Mouse (Mus musculus): ENCODE results near the gene Platr17. TPM values are rescaled to one million over a fixed set of nuclear protein-coding genes. Genes with fewer than 3 reads are reported as not detected.
"Not testable (repeated sequence)": the region's sequence is repeated elsewhere in the genome, so short reads cannot be mapped to it uniquely, and the experiment has no call there.

Platr17 gene
- total RNA-seq, 1 experiment from 2014 or later = 1.5 TPM

DNA sequence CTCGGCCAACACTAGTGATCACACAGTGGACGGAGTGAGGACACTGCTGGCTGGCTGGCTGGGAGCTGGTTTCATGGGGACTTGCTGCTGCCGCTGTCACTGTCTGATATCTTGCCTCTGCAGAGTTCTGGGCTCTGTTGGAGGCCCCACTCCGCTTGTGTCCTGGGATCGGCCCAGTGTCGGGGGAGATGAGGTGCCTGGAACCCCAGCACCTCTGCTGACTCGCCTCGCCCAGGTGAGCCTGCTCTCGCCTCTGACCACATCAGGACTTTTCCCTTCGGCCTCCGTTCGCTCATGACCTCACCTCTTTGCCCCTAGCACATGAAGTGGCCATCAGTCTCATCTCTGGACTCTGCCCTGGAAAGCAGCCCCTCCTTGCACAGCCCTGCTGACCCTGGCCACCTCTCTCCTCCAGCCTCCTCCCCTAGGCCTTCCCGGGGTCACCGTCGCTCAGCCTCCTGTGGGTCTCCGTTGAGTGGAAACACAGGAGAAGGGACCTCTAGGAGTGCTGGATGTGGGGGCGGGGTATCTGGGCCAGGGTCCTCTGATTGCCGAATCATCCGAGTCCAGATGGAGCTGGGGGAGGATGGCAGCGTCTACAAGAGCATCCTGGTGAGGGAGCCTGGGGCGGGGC lies 30.6 kb downstream of the Platr17 start:
- ATAC-seq (replicated peaks; ENCODE audit: low read depth, poor library complexity, severe bottlenecking) = no peak

DNA sequence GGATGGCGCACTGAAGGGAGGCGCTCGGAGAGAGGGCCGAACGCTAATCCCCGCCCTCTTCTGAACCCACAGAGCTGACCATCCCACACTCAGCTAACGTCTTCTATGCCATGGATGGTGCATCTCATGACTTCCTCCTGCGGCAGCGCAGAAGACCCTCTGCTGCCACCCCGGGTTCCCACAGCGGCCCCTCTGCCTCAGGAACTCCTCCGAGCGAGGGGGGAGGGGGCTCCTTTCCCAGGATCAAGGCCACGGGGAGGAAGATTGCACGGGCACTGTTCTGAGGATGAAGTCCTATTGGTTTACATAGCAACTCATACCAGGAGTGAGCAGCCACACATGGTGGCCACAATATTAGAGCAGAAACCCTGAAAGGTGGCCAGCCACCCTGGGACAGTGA lies 32.1 kb downstream of the Platr17 start:
- ATAC-seq (replicated peaks; ENCODE audit: low read depth, poor library complexity, severe bottlenecking) = no peak

DNA sequence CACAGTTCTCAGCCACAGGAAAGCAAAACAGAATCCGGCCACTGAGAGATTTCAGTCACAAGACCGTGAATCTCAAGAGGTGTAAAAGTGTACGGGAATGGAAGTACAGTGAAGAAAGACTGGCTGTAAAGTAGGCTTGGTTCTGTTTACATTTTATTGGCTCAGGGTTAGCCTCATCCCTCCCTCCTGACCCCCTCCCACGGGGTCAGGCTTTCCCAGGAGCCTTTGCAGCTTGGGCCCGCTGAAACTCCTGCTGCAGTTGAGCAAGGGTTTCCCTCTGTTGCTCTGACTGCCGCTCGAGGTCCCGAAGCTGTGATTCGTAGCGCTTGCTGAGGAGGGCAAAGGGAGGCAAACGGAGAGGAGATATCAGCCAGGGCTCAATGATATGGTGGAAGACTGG lies 33.8 kb downstream of the Platr17 start:
- no peak for ATAC-seq (replicated peaks; ENCODE audit: low read depth, poor library complexity, severe bottlenecking)

DNA sequence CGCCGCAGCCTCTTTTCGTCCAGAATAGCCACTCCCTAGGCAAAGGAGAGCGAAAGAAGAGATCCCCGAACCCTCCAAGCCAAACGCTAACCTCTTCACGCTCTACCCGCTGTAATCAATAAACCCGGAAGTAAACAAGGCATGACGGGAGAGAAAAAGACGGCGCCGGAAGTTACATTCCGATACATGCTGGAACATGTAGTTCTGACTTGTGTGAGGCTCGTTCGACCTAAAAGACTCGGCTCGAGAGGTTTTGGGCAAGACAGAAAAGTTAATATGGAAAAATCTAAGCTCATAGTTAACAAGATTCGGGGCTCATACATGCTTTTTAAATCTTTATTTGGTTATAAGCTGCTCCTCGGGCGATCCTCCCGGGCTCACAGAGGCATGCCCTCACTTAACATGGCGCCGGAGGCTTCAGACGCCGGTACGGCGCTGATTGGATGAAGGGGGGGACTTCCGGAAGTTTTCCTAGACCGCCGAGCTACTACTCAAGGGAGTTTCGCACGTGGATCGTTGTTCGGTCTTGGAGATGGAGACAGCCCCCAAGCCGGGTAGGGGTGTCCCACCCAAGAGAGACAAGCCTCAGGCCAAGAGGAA lies 35.4 kb downstream of the Platr17 start, which contains the start of the genes Pfdn6 and Wdr46:
Pfdn6 (minus strand) TSS at position 138 of the 600 bp plus-strand sequence.
Wdr46 (plus strand) TSS at position 455 of the 600 bp plus-strand sequence.
- peak; percentile 92 for ATAC-seq (replicated peaks; ENCODE audit: low read depth, poor library complexity, severe bottlenecking)

DNA sequence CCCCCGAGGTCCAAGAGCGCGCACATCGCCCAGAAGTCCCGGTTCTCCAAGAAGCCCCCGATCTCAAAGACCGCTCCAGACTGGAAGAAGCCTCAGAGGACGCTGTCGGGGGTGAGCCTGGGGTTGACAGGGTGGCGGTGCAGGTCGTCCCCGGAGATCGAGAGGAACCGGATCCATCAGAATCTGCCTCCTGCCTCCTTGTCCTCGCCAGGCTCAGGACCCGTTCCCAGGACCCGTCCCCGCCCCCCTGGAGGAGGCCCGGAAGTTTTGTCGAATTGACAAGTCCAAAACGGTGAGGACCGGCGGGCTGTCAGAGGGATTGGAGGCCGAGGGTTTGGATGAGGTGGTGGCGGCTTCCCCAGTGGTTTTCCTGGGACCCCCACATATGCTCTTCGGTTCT lies 36.0 kb downstream of the Platr17 start:
- ATAC-seq (replicated peaks; ENCODE audit: low read depth, poor library complexity, severe bottlenecking) = no peak

DNA sequence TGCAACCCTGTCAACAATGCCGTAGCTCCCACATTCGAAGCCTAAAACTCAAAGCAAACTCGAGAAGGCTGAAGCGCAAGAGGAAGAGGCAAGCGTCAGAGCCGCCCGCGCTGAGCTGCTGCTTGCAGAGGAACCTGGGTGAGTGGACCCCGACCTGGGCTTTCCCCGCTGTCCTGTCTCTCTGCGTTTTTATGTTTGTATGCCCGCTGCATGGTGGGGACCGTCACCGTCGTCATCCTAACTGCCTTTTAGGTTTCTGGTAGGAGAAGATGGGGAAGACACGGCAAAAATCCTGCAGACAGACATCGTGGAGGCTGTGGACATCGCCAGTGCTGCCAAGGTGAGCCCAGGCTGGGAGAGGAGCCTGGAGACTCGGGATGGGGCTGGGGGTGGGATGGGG lies 36.4 kb downstream of the Platr17 start:
- no peak for ATAC-seq (replicated peaks; ENCODE audit: low read depth, poor library complexity, severe bottlenecking)

DNA sequence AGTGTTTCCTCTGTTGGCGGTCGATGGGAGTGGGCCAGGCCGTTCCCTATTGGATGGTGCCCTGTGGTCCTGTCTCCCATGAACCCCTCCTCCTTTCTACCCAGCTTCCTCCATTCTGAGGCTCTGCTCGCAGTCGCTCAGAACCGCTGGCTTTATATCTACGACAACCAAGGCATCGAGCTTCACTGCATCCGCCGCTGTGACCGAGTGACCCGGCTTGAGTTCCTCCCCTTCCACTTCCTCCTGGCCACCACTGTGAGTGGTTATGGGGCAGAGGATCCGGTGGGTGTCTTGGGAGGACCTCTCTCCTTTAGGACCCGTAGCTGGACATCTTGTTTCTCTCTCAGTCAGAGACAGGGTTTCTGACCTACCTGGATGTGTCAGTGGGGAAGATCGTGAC lies 38.5 kb downstream of the Platr17 start:
- no peak for ATAC-seq (replicated peaks; ENCODE audit: low read depth, poor library complexity, severe bottlenecking)

DNA sequence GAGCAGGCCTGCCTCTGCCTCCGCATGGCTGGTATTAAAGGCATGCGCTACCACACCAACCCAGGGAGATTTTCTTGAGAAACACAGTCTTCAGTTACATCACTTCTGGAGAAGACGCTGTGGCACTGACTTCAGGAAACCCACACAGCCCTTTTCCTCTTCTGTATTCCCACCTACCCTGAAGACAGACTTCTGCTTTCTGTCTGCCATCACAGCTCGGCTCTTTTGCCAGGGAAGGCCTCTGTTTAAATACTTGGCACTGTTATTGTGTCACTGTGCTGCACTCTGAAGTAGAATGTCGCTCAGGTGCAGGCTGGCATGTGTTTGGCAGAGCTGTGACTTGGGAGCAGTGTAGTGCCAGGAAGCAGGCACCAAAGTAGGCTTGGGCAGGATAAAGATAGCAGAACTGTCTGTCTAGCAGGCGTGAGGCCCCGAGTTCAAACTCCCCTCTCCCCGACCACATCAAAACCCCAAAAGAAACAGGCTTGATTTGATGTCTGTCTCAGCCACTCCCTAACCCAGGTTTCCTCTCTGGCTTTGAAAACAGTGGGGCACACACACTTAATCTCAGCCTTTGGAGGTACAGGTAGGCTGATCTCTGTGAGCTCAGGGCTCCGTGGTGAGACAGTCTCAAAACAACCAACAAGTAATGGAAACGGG lies 42.6 kb downstream of the Platr17 start:
- peak; percentile 46 for ATAC-seq (replicated peaks; ENCODE audit: low read depth, poor library complexity, severe bottlenecking)

DNA sequence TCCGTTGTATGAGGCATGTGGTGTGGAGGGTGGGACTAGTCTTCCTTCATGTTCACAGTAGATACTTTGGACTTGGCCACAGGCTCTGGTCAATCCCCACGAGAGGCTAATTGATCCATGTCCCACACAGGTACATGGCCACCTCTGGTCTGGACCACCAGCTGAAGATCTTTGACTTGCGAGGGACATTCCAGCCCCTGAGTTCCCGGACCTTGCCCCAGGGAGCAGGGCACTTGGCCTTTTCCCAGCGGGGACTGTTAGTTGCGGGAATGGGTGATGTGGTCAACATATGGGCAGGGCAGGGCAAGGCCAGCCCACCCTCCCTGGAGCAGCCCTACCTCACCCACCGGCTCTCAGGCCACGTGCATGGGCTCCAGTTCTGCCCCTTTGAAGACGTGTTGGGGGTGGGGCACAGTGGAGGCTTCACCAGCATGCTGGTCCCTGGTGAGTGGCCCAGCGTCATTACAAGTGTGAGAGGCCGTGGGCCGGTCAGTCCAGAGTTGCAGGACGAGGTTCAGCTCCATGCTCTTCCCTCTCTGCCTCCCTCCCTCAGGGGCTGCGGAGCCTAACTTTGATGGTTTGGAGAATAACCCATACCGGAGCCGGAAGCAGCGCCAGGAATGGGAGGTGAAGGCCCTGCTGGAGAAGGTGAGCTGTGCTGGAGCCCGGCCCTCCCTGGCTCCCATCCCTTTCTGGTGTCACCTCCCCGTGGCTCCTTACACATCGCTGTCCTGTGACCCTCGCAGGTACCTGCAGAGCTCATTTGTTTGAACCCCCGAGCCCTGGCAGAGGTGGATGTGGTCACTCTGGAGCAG lies 43.4 kb downstream of the Platr17 start:
- ATAC-seq (replicated peaks; ENCODE audit: low read depth, poor library complexity, severe bottlenecking) = no peak

DNA sequence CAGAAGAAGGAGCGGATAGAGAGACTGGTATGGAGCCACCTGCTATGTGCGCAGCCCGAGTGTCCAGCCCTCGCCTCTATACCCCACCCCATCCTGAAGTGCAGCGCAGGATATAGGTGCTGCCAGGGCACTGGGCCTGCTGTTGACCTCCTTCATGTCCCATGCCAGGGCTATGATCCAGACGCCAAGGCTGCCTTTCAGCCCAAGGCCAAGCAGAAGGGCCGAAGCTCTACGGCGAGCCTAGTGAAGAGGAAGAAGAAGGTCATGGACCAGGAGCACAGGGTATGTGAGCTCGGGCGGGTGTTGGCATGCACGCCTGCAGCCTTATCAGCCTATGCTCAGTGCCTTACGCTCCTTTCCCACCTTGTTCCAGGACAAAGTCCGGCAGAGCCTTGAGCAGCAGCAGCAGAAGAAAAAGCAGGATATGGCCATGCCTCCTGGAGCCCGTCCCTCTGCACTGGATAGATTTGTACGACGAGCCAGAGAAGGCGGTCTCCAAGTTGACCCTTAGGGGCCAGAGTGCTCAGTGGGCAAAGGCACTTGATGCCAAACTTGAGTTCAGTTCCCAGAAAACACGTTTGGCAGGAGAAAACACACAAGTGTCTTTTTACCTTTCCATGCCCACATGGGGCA lies 44.1 kb downstream of the Platr17 start:
- no peak for ATAC-seq (replicated peaks; ENCODE audit: low read depth, poor library complexity, severe bottlenecking)

DNA sequence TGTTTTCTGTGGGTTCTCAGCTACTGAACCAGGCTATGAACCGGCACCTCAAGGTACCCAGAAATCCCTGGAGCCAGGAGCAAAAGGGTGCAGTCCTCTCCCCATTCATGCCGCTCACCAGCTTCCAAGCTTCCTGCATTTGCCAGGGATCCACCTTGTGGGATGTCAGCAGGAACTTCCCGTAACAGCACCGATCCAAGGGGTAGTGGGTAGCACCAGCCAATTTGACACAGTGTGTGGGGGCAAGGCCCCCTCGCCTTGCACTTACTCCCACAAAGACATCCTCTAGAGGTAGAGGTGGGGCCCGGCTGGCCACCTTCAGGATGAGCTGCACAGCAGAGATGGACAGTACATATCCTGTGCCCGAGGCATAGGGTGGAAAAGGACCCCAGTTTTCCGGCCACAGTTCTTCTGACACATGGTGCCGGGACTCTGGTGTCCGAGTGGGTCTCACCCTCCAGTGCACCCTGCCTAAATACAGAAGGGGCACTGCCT lies 45.2 kb downstream of the Platr17 start:
- no peak for ATAC-seq (replicated peaks; ENCODE audit: low read depth, poor library complexity, severe bottlenecking)

DNA sequence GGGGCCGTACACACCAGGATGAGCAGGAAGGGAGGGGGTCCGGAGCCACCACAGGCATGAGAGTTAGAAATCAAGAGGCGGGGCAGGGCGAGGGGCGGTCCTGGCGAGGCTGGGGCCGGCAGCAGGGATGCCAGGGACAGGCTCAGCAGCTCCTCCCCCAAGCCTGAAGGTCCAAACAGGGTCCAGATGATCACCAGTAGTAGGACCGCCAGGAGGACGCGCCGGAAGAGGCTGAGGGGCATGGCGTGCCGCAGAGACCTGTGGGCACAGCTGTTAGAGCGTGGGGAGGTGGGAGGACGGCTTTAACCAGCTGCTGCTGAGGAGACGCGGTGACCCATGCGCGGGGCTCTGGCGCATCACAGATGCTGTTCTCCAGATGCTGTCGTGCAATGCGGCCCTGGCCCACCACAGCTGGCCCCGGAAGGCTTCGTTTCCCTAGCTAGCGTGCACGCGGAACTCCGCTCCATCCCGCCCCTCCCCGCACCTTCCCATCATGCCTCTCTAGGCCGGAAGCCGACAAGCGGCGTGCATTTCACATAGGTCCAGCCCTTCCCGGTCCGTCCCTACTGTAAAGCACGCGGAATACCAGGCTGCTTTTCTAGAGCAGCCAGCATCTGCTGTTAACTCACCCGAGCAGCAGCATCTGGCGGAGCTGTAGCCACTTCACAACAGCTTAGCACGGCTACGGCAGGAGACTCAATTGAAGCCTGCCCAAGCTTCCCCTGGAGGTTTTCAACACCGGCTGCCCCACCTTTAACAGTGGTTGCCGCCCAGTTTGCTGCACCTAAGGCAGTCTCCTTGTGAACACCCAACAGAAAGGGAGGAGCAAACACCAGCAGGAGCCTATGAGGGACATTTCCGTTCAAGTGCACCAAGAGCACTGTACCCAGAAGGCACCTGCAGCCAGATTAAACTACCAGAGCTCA lies 46.3 kb downstream of the Platr17 start, which contains the start of gene B3galt4:
B3galt4 (minus strand) TSS at position 468 of the 926 bp plus-strand sequence.
- peak; percentile 48 for ATAC-seq (replicated peaks; ENCODE audit: low read depth, poor library complexity, severe bottlenecking)

DNA sequence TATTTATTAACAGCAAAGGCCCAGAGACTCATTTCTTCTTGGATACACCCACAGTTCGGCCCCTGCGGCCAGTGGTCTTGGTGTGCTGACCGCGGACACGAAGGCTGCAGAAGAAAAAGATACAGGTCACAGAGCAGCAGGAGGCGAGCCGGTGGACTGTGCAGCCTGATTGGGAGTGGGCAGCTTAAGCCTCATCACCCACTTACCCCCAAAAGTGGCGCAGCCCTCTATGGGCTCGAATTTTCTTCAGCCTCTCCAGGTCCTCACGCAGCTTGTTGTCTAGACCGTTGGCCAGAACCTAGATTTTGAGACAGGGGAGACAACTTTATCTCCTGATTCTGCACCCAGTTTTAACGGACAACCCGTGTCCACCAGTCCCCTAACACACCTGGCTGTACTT lies 47.1 kb downstream of the Platr17 start:
- not testable (repeated sequence) for ATAC-seq (replicated peaks; ENCODE audit: low read depth, poor library complexity, severe bottlenecking)

DNA sequence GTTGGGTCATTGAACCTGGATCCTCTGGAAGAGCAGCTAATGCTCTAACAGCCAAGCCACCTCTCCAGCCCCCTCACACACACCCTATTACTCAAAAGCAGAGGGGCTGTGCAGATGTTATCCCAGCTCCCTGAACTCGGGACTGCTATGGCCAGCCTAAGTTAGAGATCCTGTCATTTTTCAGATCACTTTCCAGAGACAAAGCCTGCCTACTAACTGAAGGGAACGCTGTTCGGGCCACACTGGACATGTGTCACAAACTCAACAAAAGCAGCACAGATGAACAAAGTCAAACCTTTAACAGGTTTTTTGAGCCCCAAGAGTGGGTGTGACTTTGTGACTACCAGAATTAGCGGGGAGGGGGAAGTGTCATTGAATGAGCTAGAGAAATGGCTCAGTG lies 47.9 kb downstream of the Platr17 start:
- no peak for ATAC-seq (replicated peaks; ENCODE audit: low read depth, poor library complexity, severe bottlenecking)

DNA sequence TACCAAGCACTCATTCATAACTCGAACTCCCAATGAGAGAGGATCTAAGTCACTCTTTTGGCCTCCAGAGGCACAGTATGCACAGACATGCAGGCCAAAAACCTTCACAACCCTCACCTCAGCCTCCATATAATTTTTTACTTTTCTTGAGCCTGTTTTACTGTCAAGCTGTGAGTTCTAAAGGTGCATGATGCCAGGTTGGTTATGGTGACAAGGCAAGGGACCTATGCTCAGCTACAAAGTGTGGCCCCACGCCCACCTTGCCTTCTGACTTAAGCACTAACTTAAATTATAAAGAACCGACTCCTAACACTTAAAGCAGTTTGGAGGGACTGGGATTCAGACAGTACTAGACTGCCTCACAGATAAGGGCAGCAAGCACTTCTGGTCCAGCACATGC lies 48.4 kb downstream of the Platr17 start:
- ATAC-seq (replicated peaks; ENCODE audit: low read depth, poor library complexity, severe bottlenecking) = no peak

DNA sequence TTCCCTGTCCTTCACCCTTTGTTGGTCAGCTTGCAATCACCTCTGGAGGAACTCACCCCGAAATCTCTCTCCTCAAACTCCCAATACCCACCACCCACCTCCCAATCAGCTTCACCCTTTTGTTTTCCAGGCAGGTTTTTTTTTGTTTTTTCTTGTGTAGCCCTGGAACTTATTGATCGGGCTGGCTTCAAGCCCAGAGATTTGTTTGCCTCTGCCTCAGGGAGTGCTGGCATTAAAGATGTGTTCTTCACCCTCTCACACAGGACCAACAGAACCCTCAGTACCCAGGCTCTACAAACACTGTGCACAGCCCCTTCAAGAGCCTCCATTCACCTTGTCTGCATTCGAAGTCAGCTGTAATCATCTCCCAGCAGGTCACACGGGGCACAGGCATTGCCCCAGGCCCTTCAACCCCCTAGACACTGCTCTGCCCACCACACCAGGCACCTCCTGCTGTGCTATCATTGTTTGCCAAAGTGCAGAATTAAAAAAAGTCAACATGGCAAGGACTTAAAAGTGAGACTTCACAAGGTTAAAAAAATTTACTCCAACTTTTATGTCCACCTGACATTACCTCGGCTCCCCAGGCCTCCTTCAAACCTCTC lies 49.1 kb downstream of the Platr17 start:
- no peak for ATAC-seq (replicated peaks; ENCODE audit: low read depth, poor library complexity, severe bottlenecking)

DNA sequence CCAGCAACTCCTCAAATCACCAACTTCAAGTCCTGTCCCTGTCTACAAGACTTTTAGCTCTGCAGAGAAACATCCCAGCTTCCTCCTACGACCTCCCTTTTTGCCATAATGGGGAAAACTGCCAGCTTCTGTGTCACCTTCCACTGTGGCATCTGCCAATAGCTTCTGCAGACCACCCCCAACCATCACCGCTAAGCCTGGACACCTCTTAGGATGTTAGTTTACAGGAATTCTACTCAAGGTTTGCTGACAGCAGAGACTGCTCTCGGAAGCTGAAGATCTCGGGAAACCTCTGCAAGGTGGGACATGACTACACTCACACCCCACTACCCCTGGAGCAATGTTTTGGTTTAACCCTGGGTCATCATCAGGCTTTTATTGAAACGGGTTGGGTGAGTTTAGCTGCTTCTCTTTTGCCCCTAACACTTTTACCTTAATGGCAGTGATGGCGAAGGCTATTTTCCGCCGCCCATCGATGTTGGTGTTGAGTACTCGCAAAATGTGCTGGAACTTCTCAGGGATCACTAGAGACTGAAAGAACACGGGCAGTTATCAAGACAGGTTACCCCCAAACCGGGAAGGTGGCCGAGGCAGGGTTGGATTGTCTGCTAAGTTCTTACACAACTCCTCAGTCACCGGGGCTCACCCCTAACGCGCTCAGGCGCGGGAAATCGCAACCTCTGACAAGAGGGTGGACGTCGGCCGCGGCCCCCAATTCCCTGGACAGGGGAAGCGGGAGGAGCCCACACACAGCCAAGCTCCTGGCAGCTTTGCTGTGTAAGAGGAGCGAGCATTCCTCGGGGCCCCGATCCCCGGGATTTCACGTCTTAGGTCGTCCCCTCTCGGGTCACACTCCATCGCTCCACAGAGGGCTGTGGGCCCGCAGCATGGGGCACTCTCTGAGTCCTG lies 50.0 kb downstream of the Platr17 start:
- no peak for ATAC-seq (replicated peaks; ENCODE audit: low read depth, poor library complexity, severe bottlenecking)

Data from common myeloid progenitor, adult 5-6 weeks (primary cell).